Mouse (Mus musculus): ENCODE results near the gene Lpin1.

Lpin1 gene

DNA sequence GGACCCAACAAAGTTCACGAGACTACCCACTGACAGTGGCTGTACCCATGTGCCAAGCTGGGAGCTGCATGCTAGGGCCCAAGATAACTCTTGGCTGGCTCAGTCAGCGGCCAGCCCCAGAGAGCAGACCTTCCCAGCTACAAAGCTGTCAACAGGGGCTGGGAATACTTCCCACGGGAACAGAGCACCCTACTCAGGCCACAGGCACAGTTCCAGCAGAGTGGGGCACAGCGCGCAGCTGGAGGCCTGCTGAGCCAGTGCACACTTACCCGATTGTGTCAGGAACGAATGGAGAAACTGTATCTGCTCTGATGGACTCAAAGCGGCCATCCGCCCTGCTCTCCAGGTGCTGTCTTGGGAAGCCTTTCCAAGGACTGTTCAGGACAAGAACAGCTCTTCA is 95.6 kb downstream of the Lpin1 start:
- no peak for DNase-seq

GRCm38 (mm10) chr12:16512991-16513390 is 97.8 kb downstream of the Lpin1 start:
- no peak for DNase-seq

GRCm38 (mm10) chr12:16509122-16509752 is 101.5 kb downstream of the Lpin1 start:
- DNase-seq: peak; percentile 50

DNA sequence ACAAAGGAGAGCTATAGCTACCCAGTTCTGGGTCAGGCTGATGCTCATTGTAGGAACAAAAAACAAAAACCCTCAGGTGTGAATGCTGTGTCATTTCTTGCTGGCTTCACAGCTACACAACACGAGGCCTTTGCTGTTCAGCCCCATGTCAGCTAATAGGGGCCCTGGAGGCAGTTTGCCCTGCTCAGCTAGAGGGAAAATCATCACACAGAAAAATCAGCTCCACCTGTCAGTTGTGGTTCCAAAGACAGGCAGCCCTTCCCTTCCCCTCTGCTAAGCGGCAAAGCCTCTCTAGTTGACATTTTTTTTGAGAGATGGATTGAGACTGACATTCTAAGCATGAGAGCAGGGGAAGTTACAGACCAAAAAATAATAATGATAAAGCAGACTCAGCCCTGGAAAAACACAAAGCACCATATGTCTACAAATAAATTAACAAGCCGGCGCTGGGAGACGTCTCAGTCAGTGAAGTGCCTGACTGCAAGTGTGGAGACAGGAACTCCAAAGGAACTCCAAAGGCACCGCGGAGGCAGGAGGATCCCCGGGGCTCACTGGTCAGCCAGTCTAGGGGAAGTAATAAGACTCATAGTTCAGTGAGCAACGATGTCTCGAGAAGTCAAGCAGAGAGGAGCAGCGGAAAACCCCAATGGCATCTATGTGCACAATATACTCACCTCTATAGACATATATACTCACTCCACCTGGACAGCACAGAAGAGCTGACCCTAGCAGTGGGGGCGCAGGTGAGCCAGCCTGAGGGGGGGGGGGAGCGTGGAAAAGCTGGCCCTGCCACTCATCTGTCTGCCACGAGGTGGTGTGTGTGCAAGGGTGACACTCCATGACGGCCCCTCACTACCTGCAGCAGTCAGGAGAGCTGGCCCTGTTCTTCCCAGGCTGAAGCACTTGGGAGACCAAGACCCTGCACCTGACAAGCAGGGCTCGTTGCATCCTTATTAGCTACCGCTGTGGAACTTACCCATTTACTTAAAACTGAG is 103.7 kb downstream of the Lpin1 start:
- no peak for DNase-seq

DNA sequence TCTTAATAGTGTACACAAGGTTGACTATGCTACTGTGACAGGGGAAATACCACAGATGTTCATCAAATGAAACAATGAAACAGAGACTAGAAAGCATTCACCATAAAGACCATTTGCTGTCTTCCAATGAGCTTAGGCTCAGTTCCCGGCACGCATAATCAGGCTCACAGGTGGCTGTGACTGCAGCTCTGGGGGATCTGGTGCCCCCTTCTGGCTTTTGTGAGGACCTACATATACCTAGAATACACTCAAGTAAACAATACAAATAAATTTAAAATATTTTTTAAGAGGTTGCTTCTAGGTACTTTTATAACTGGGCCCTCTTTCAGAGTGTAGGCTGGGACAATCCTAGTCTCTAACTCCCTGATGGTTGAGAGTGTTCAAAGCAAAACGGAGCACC is 106.5 kb downstream of the Lpin1 start:
- no peak for DNase-seq

- DNase-seq: no peak
Observed at GRCm38 (mm10) chr12:16497960-16498359, 112.8 kb downstream of the Lpin1 start.

- no peak for DNase-seq
Observed at GRCm38 (mm10) chr12:16492713-16493112, 118.1 kb downstream of the Lpin1 start.

GRCm38 (mm10) chr12:16488899-16489298 is 121.9 kb downstream of the Lpin1 start:
- no peak for DNase-seq

GRCm38 (mm10) chr12:16487453-16487852 is 123.3 kb downstream of the Lpin1 start:
- no peak for DNase-seq

All from liver (tissue).